Mouse (Mus musculus) C2C12 (cell line): Measurements from ENCODE around the gene Stac3. TPM values are rescaled to one million over a fixed set of nuclear protein-coding genes. Genes with fewer than 3 reads are reported as not detected.

Experiments
- H3K27me3 ChIP-seq: one replicate; pipeline ENCODE4 v1.6.1; 2011; ENCODE audit not compliant: control insufficient read depth, insufficient read depth, insufficient read length
- H3K36me3 ChIP-seq: one replicate; pipeline ENCODE4 v1.6.1; 2011; ENCODE audit not compliant: control insufficient read depth, insufficient read depth
- H3K4me3 ChIP-seq: one replicate; pipeline ENCODE4 v1.5.1; 2011; ENCODE audit warnings: mild to moderate bottlenecking, control low read depth; ENCODE audit not compliant: poor library complexity, insufficient read depth, severe bottlenecking
- H3K79me2 ChIP-seq: one replicate; pipeline ENCODE4 v1.6.1; 2011; ENCODE audit not compliant: control insufficient read depth, insufficient read depth
- H3K79me3 ChIP-seq: one replicate; pipeline ENCODE4 v1.6.1; 2011; ENCODE audit warnings: low read depth, control low read depth
- H3ac ChIP-seq: one replicate; pipeline ENCODE3; 2011; ENCODE audit warnings: low read depth; ENCODE audit not compliant: control insufficient read depth, insufficient read length
- CEBPB ChIP-seq: IDR thresholded peaks from one replicate; pipeline ENCODE4 v1.6.1; 2011; ENCODE audit warnings: low read depth, mild to moderate bottlenecking, control low read depth, moderate library complexity
- CTCF ChIP-seq: IDR thresholded peaks from one replicate; pipeline ENCODE4 v1.5.1; 2011; ENCODE audit not compliant: control insufficient read depth, insufficient read depth, insufficient read length
- FOSL1 ChIP-seq: IDR thresholded peaks from one replicate; pipeline ENCODE4 v1.8.0; 2011; ENCODE audit warnings: mild to moderate bottlenecking, low read length; ENCODE audit not compliant: poor library complexity, insufficient read depth, severe bottlenecking
- MAX ChIP-seq: IDR thresholded peaks from one replicate; pipeline ENCODE4 v1.6.1; 2011; ENCODE audit warnings: mild to moderate bottlenecking, control low read depth
- MYOD1 ChIP-seq: IDR thresholded peaks from one replicate; pipeline ENCODE4 v1.6.1; 2011; ENCODE audit warnings: low read depth; ENCODE audit not compliant: control insufficient read depth, insufficient read length
- MYOG ChIP-seq: IDR thresholded peaks from one replicate; pipeline ENCODE4 v1.6.1; 2011; ENCODE audit not compliant: control insufficient read depth, insufficient read length; ENCODE audit errors: extremely low read depth
- USF1 ChIP-seq: IDR thresholded peaks from one replicate; pipeline ENCODE4 v1.6.1; 2011; ENCODE audit warnings: low read depth, mild to moderate bottlenecking, control low read depth, moderate library complexity
- polyA plus RNA-seq: library from polyadenylated mRNA; unstranded; fragments of >200 nt; fragmentation: generic; extraction: Trizol; gene quantifications from one replicate; pipeline ENCODE4 v1.2.1, GENCODE M21; 2012; ENCODE audit warnings: missing spikeins

Gene Stac3
- polyA plus RNA-seq, 1 experiment, result 9.7 TPM

GRCm38 (mm10) chr10:127534929-127535384, 33.5 kb downstream of the Stac3 start:
- TF ChIP-seq FOSL1, result no peak
- TF ChIP-seq CEBPB, result no peak
- no peak for TF ChIP-seq CTCF
- no peak for TF ChIP-seq MAX
- TF ChIP-seq USF1, result no peak
- no peak for TF ChIP-seq MYOD1
- no peak for TF ChIP-seq MYOG
- peaks cover 36% of the 10 kb centered on the region for H3K27me3 ChIP-seq
- H3ac ChIP-seq, result peak overlapping the region; percentile 54
- no peak overlapping the region for H3K4me3 ChIP-seq
- H3K79me2 ChIP-seq, result no peaks in the 10 kb centered on the region
- peaks cover 19% of the 10 kb centered on the region for H3K36me3 ChIP-seq
- H3K79me3 ChIP-seq, result no peaks in the 10 kb centered on the region

GRCm38 (mm10) chr10:127536586-127537314, 35.3 kb downstream of the Stac3 start:
- Histone ChIP-seq H3K79me3 (no peaks in the 10 kb centered on the region), H3K79me2 (no peaks in the 10 kb centered on the region), H3ac (no peak overlapping the region), H3K27me3 (peaks cover 18% of the 10 kb centered on the region), H3K36me3 (peaks cover 30% of the 10 kb centered on the region), H3K4me3 (no peak overlapping the region)
- TF ChIP-seq CTCF (peak; percentile 33), USF1 (no peak)

GRCm38 (mm10) chr10:127537854-127538583, 36.5 kb downstream of the Stac3 start:
- H3ac ChIP-seq, result no peak overlapping the region
- H3K27me3 ChIP-seq, result peaks cover 8% of the 10 kb centered on the region
- TF ChIP-seq MYOD1, result no peak
- TF ChIP-seq USF1, result no peak
- TF ChIP-seq MAX, result no peak
- TF ChIP-seq FOSL1, result no peak
- peak; percentile 90 for TF ChIP-seq CTCF
- TF ChIP-seq CEBPB, result no peak
- no peaks in the 10 kb centered on the region for H3K79me3 ChIP-seq
- no peaks in the 10 kb centered on the region for H3K79me2 ChIP-seq
- peaks cover 42% of the 10 kb centered on the region for H3K36me3 ChIP-seq
- H3K4me3 ChIP-seq, result no peak overlapping the region

GRCm38 (mm10) chr10:127541510-127541909, 40.0 kb downstream of the Stac3 start:
- Histone ChIP-seq H3K79me3 (no peaks in the 10 kb centered on the region), H3K36me3 (peaks cover 77% of the 10 kb centered on the region), H3ac (no peak overlapping the region), H3K4me3 (no peak overlapping the region), H3K79me2 (no peaks in the 10 kb centered on the region), H3K27me3 (no peaks in the 10 kb centered on the region)
- no peak for TF ChIP-seq CTCF
- TF ChIP-seq USF1, result no peak
- no peak for TF ChIP-seq FOSL1
- TF ChIP-seq MYOG, result no peak
- no peak for TF ChIP-seq MAX
- TF ChIP-seq MYOD1, result no peak
- no peak for TF ChIP-seq CEBPB

- peaks cover 82% of the 10 kb centered on the region for H3K36me3 ChIP-seq
- H3K79me2 ChIP-seq, result no peaks in the 10 kb centered on the region
- H3ac ChIP-seq, result no peak overlapping the region
- no peak overlapping the region for H3K4me3 ChIP-seq
- no peaks in the 10 kb centered on the region for H3K79me3 ChIP-seq
- no peaks in the 10 kb centered on the region for H3K27me3 ChIP-seq
- no peak for TF ChIP-seq MAX
These were observed 40.6 kb downstream of the Stac3 start for GRCm38 (mm10) chr10:127542084-127542483.

GRCm38 (mm10) chr10:127542720-127543119, 41.2 kb downstream of the Stac3 start:
- H3K4me3 ChIP-seq, result no peak overlapping the region
- H3K79me2 ChIP-seq, result no peaks in the 10 kb centered on the region
- no peaks in the 10 kb centered on the region for H3K79me3 ChIP-seq
- TF ChIP-seq MYOG, result no peak
- H3K36me3 ChIP-seq, result peaks cover 86% of the 10 kb centered on the region
- no peaks in the 10 kb centered on the region for H3K27me3 ChIP-seq
- no peak overlapping the region for H3ac ChIP-seq
